Mouse (Mus musculus) CH12.LX (cell line): ENCODE results near the gene Fam181b. TPM values are rescaled to one million over a fixed set of nuclear protein-coding genes. Genes with fewer than 3 reads are reported as not detected.

Experiments
- DNase-seq: peaks from one replicate; pipeline ENCODE4 v3.0.0-alpha.2; 2013; ENCODE audit errors: extremely low read depth
- H3K27ac ChIP-seq: 2 replicates; pipeline ENCODE4 v1.5.1; 2012; ENCODE audit warnings: low read depth, mild to moderate bottlenecking, control low read depth, moderate library complexity; ENCODE audit not compliant: insufficient read depth
- H3K27me3 ChIP-seq: replicated peaks from 2 replicates; pipeline ENCODE3; 2012; ENCODE audit warnings: inconsistent platforms
- H3K36me3 ChIP-seq, 2 experiments: replicated peaks in 1 of 2; 2 replicates each; pipeline versions ENCODE3 to v1.6.1; 2012; ENCODE audit warnings: inconsistent platforms in 1 of 2, low read length in 1 of 2, mild to moderate bottlenecking in 1 of 2, mixed read lengths in 1 of 2, moderate library complexity in 1 of 2; ENCODE audit not compliant: control insufficient read depth in 1 of 2, insufficient read depth in 1 of 2
- H3K4me1 ChIP-seq, 2 experiments: 2 replicates each; pipeline ENCODE4 v1.6.1; 2012; ENCODE audit warnings: inconsistent platforms in 1 of 2, moderate library complexity in 1 of 2; ENCODE audit not compliant: insufficient read depth in 2 of 2, control insufficient read depth in 1 of 2
- H3K4me2 ChIP-seq: 2 replicates; pipeline ENCODE4 v1.6.1; 2012; ENCODE audit warnings: low read depth, mild to moderate bottlenecking, control low read depth; ENCODE audit not compliant: poor library complexity, insufficient read depth, severe bottlenecking
- H3K4me3 ChIP-seq, 3 experiments: fragments of 150-350 bp in 1 of 3; sonication (generic) in 1 of 3; replicated peaks in 1 of 3; 2 replicates each; pipeline versions ENCODE3 to v1.5.1; 2011 to 2012; ENCODE audit warnings: low read depth in 2 of 3, low read length in 2 of 3, mild to moderate bottlenecking in 2 of 3, moderate library complexity in 2 of 3, control low read depth in 1 of 3, improper control_type of control experiment in 1 of 3, inconsistent platforms in 1 of 3, mixed read lengths in 1 of 3; ENCODE audit not compliant: poor library complexity in 1 of 3
- H3K79me2 ChIP-seq: replicated peaks from 2 replicates; pipeline ENCODE4 v1.6.1; 2012; ENCODE audit warnings: mild to moderate bottlenecking, moderate library complexity; ENCODE audit not compliant: control insufficient read depth, poor library complexity, insufficient read depth, severe bottlenecking; ENCODE audit errors: extremely low read depth
- H3K9ac ChIP-seq: 2 replicates; pipeline ENCODE4 v1.6.1; 2012; ENCODE audit warnings: low read depth, mild to moderate bottlenecking, control low read depth, moderate library complexity; ENCODE audit not compliant: insufficient read depth
- H3K9me3 ChIP-seq: replicated peaks from 2 replicates; pipeline ENCODE3; 2012; ENCODE audit warnings: low read length, inconsistent platforms, mixed read lengths
- BHLHE40 ChIP-seq: IDR thresholded peaks from 2 replicates; pipeline ENCODE4 v1.6.1; 2011; ENCODE audit warnings: mild to moderate bottlenecking, low read depth, low read length, improper control_type of control experiment
- CTCF ChIP-seq, 2 experiments: IDR thresholded peaks in 1 of 2; conservative IDR thresholded peaks in 1 of 2; 2 replicates each; pipeline ENCODE4 v1.5.1; 2011 to 2012; ENCODE audit warnings: low read depth in 2 of 2, low read length in 2 of 2, improper control_type of control experiment in 1 of 2, inconsistent platforms in 1 of 2, mild to moderate bottlenecking in 1 of 2, moderate library complexity in 1 of 2
- E2F4 ChIP-seq: IDR thresholded peaks from 2 replicates; pipeline ENCODE4 v1.6.1; 2011; ENCODE audit warnings: low read depth, low read length, improper control_type of control experiment; ENCODE audit not compliant: insufficient replicate concordance
- ELF1 ChIP-seq: IDR thresholded peaks from 2 replicates; pipeline ENCODE4 v1.6.1; 2014; ENCODE audit warnings: low read depth, mild to moderate bottlenecking, inconsistent platforms, low read length, improper control_type of control experiment
- JUN ChIP-seq: IDR thresholded peaks from 2 replicates; pipeline ENCODE4 v1.6.1; 2011; ENCODE audit warnings: low read depth, mild to moderate bottlenecking, low read length, improper control_type of control experiment, moderate library complexity; ENCODE audit not compliant: insufficient read depth
- MXI1 ChIP-seq: IDR thresholded peaks from 2 replicates; pipeline ENCODE4 v1.6.1; 2011; ENCODE audit warnings: mild to moderate bottlenecking, low read depth, low read length, improper control_type of control experiment
- MYC ChIP-seq: IDR thresholded peaks from 2 replicates; pipeline ENCODE4 v1.6.1; 2011; ENCODE audit warnings: low read depth, mild to moderate bottlenecking, improper control_type of control experiment, low read length
- NELFE ChIP-seq: IDR thresholded peaks from 2 replicates; pipeline ENCODE4 v1.6.1; 2011; ENCODE audit warnings: low read depth, low read length, improper control_type of control experiment
- POLR2AphosphoS2 ChIP-seq: IDR thresholded peaks from 2 replicates; pipeline ENCODE4 v1.6.1; 2011; ENCODE audit warnings: low read depth, low read length, improper control_type of control experiment
- RAD21 ChIP-seq: IDR thresholded peaks from 2 replicates; pipeline ENCODE4 v1.6.1; 2011; ENCODE audit warnings: low read depth, mild to moderate bottlenecking, low read length, improper control_type of control experiment, moderate library complexity
- RCOR1 ChIP-seq: conservative IDR thresholded peaks from 2 replicates; pipeline ENCODE4 v1.6.1; 2012; ENCODE audit warnings: low read depth, mild to moderate bottlenecking, inconsistent platforms, low read length, improper control_type of control experiment
- SMC3 ChIP-seq: IDR thresholded peaks from 2 replicates; pipeline ENCODE4 v1.6.1; 2011; ENCODE audit warnings: low read depth, low read length, improper control_type of control experiment
- TBP ChIP-seq: conservative IDR thresholded peaks from 2 replicates; pipeline ENCODE4 v1.6.1; 2011; ENCODE audit warnings: low read depth, low read length, improper control_type of control experiment
- USF1 ChIP-seq: IDR thresholded peaks from 2 replicates; pipeline ENCODE4 v1.6.1; 2014; ENCODE audit warnings: low read depth, mild to moderate bottlenecking, inconsistent platforms, low read length, improper control_type of control experiment
- ZNF384 ChIP-seq: IDR thresholded peaks from 2 replicates; pipeline ENCODE4 v1.6.1; 2012; ENCODE audit warnings: low read depth, low read length, improper control_type of control experiment, inconsistent platforms
- dilution Hi-C: fragments of 300-500 bp; cut with MboI; formaldehyde crosslinking; loops from 2 replicates; pipeline ENCODE4 v1.14.3; 2020; ENCODE audit warnings: low sequenced_read_pairs; ENCODE audit not compliant: extremely low pct_unique_long_range_greater_than_20kb, extremely low pct_ligation_motif_present
- in situ Hi-C: fragments of 300-500 bp; cut with MboI; formaldehyde crosslinking; loops from 3 replicates; pipeline ENCODE4 v1.14.3; 2019; ENCODE audit warnings: low sequenced_read_pairs, low pct_ligation_motif_present, low pct_unique_long_range_greater_than_20kb, mixed read lengths
- polyA plus RNA-seq: library from polyadenylated mRNA; unstranded; fragments of >175 nt; gene quantifications from 2 replicates; pipeline ENCODE4 v1.2.1, GENCODE M21; 2012; ENCODE audit warnings: low read depth; ENCODE audit not compliant: insufficient read length
- total RNA-seq, 2 experiments: library from RNA; depleted of rRNA; stranded (reverse); fragments of 300-350 nt in 1 of 2; fragments of >200 nt in 1 of 2; gene quantifications; 2 replicates each; pipeline ENCODE4 v1.2.3; 2012 to 2014

Gene Fam181b
- total and polyA plus RNA-seq, 3 experiments, result not detected

DNA sequence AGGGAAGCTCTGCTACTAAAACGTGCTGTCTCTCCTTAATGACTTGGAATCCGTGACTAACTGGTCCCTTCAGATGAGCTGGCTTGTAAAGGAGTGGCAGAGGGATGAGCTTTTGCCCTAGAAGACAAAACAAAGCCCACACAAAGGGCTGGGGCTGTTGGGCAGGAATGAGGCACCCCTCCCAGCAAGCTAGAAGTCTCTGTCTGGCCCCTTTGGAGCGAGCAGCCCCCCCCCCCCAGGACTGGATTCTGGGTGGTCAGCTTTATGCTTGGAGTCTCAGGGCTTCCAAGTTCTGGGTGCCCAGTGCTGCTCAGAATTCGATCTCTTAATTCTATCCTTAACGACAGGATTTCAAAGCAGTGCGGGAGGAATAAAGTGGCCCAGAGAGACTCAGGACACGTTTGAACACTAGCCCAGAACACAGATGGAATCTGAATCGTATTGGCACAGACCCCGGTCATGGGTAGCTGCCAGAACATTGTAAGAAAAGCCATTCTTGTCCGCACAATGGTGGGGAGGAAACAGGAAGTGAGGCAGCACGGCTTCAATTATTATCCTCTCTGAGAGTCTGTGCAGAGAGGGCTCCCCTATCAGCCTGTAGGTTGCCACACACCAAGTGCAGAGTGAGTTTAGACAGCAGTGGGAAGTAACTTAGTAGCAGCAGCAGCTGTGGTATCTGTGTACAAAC, 13.8 kb downstream of the Fam181b start:
- Histone ChIP-seq H3K79me2 (no peaks in the 10 kb centered on the region), H3K4me2 (no peak overlapping the region), H3K9me3 (no peaks in the 10 kb centered on the region), H3K36me3 (no peaks in the 10 kb centered on the region), H3K4me3 (no peak overlapping the region), H3K4me1 (peaks cover 0 to 6% of the 10 kb centered on the region in 2 experiments; a peak in 2 of 4 replicates), H3K27me3 (peaks cover 8% of the 10 kb centered on the region), H3K27ac (no peak overlapping the region), H3K9ac (no peak overlapping the region)
- TF ChIP-seq NELFE (no peak), POLR2AphosphoS2 (no peak), RCOR1 (no peak), USF1 (no peak), RAD21 (no peak), ZNF384 (no peak), JUN (no peak), ELF1 (no peak), TBP (no peak), CTCF (conservative IDR thresholded peaks at IDR 0.05 in 1 of 2, IDR thresholded peaks at IDR 0.05 in 1 of 2; ENCODE audit: low read depth in 2 of 2, low read length in 2 of 2) (no peak), E2F4 (no peak), MXI1 (no peak), BHLHE40 (no peak)
- DNase-seq, result no peak
- dilution Hi-C loops, result no loop called here
- in situ Hi-C loops, result loop anchor here (10.0 kb wide), 1 partner anchor 219 kb away; the partner anchor contains the start of genes Ddias and Prcp

DNA sequence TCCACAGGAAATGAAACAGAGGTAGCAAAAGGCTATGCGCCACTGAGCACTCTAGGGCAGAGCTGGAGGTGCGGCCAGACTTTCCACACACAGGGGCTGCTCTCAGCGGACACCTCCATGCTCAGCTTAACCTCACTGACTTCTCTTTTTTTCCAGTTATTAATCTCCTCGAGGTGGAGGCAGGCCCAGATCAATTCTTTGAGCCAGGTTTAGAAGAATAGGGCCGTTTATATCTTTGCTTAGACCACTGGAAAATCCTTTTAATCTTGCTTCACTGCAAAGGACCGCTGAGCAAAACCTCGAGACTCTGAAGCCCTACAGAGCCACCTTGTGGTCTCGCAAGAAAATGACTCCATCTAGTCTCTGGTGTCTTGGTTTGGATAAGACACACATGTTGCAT, 15.8 kb downstream of the Fam181b start:
- Histone ChIP-seq H3K4me2 (peak overlapping the region; percentile 82), H3K27ac (no peak overlapping the region), H3K79me2 (no peaks in the 10 kb centered on the region), H3K27me3 (peaks cover 9% of the 10 kb centered on the region), H3K4me3 (no peak overlapping the region), H3K36me3 (no peaks in the 10 kb centered on the region), H3K4me1 (peaks cover 0 to 6% of the 10 kb centered on the region in 2 experiments; a peak in 2 of 4 replicates), H3K9ac (peak overlapping the region; percentile 47), H3K9me3 (no peaks in the 10 kb centered on the region)
- DNase-seq, result peak; percentile 54
- in situ Hi-C loops, result loop anchor here (10.0 kb wide), 1 partner anchor 221 kb away; the partner anchor contains the start of genes Ddias and Prcp
- no peak for TF ChIP-seq USF1
- no peak for TF ChIP-seq JUN
- TF ChIP-seq CTCF (conservative IDR thresholded peaks at IDR 0.05 in 1 of 2, IDR thresholded peaks at IDR 0.05 in 1 of 2; ENCODE audit: low read depth in 2 of 2, low read length in 2 of 2), result peak in 1 of 2 experiments; percentile 81; a peak in 3 of 4 replicates
- TF ChIP-seq SMC3, result peak; percentile 59
- TF ChIP-seq RAD21, result peak; percentile 77
- TF ChIP-seq MYC, result 0 out of 2 replicates have a peak, but pooled peaks have one; percentile 26
- dilution Hi-C loops, result no loop called here
